Mouse (Mus musculus): ENCODE results near the gene Otud7b.

The Otud7b gene

GRCm38 (mm10) chr3:96108315-96108714, 4.0 kb downstream of the Otud7b start:
- in situ Hi-C loops (cut with MboI; ENCODE audit: low pct_unique_long_range_greater_than_20kb in 1 of 2, low sequenced_read_pairs in 2 of 2, unreplicated experiment in 1 of 2), result no loop called here

- in situ Hi-C loops (cut with MboI; ENCODE audit: low pct_unique_long_range_greater_than_20kb in 1 of 2, low sequenced_read_pairs in 2 of 2, unreplicated experiment in 1 of 2), result no loop called here
Observed at GRCm38 (mm10) chr3:96113251-96113650, 8.9 kb downstream of the Otud7b start.

DNA sequence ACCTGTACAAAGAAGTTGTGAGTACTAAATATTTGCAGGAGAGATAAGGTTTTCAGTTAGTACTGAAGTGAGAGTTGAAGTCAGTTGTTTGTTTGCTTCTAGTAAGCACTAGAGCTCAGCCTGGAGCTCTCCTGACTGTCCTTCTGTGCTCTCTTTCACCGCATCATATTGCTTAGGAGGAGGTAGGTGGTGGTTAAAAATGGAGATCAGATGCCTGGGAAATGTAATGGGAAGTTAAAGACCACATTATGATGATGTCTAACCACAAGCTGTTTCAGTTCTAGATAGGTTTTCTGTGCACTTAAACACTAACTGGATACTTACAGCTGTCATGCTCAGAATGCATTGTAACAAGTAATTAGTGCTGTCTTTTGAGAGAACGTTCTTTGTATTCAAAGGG, 13.8 kb downstream of the Otud7b start:
- in situ Hi-C loops (cut with MboI; ENCODE audit: low pct_unique_long_range_greater_than_20kb in 1 of 2, low sequenced_read_pairs in 2 of 2, unreplicated experiment in 1 of 2), result no loop called here

GRCm38 (mm10) chr3:96118702-96119101, 14.4 kb downstream of the Otud7b start:
- in situ Hi-C loops (cut with MboI; ENCODE audit: low pct_unique_long_range_greater_than_20kb in 1 of 2, low sequenced_read_pairs in 2 of 2, unreplicated experiment in 1 of 2), result no loop called here

DNA sequence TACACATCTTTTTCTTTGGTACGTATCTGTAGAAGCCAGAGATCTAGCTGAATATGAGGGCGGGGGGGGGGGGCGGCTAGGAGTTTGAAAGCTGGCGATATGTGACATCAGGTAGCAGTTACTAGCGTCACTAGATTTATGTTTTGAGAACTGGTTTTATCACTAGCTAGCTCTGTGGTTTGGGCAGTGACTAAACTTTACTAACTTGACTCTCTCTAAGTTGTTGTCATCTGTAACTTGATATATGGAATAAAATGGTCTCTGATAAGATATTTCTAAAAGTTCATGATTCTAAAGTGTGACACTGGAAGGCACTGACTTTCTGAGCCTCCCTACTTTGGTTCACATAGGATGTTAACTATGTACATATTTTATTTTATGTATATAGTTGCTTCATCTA, 19.9 kb downstream of the Otud7b start:
- in situ Hi-C loops (cut with MboI; ENCODE audit: low pct_unique_long_range_greater_than_20kb in 1 of 2, low sequenced_read_pairs in 2 of 2, unreplicated experiment in 1 of 2), result no loop called here

- in situ Hi-C loops (cut with MboI; ENCODE audit: low pct_unique_long_range_greater_than_20kb in 1 of 2, low sequenced_read_pairs in 2 of 2, unreplicated experiment in 1 of 2), result no loop called here
Observed at GRCm38 (mm10) chr3:96128128-96128527, 23.8 kb downstream of the Otud7b start.

DNA sequence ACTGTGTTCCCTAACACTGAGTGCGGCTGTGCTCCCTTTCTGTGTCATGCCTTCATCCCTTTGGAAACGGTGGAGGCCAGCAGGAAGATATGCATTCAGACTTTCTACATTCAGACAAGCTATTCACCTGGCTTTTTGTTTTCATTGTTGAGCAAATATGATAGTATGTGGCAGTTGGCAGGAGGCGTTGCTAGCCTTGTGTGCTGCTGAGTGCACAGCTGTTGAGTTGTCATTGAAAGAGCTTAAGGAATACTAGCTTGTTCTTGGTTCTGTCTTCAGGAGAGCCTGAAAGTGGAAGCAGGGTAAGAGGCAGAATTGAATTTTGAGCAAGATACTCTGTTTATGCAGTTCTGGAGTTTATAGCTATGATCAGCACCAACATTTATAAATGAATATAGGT, 28.2 kb downstream of the Otud7b start:
- in situ Hi-C loops (cut with MboI; ENCODE audit: low pct_unique_long_range_greater_than_20kb in 1 of 2, low sequenced_read_pairs in 2 of 2, unreplicated experiment in 1 of 2), result no loop called here

DNA sequence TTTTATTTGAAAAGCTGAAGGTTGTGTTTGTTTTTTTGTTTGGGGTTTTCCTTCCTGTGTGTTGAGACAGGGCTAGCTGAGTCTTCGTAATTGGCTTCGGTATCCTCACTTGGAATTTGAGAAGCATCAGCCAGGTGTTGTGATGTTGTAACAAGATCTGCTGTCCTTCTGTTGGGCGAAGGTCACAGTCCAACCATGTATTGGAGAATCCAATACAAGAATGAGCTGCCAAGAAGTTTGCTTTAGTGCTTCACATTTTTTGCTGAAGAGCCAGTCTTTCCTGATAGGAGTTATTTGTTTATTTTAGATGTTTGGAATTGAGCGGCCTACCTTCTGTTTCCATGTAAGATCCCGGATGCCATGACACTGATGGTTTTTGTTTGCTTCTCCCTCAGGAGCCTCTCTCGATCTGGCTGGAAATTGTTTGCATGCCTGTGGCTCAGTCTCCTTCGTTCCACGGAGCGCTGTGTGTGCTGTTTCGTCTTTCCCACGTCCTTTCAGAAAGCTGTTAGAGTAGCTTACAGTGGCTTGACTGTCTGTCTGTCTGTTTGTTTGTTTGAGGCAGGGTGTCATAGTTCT, 29.1 kb downstream of the Otud7b start:
- in situ Hi-C loops (cut with MboI; ENCODE audit: low pct_unique_long_range_greater_than_20kb in 1 of 2, low sequenced_read_pairs in 2 of 2, unreplicated experiment in 1 of 2), result no loop called here

GRCm38 (mm10) chr3:96135011-96135410, 30.7 kb downstream of the Otud7b start:
- in situ Hi-C loops (cut with MboI; ENCODE audit: low pct_unique_long_range_greater_than_20kb in 1 of 2, low sequenced_read_pairs in 2 of 2, unreplicated experiment in 1 of 2), result no loop called here

GRCm38 (mm10) chr3:96147950-96148349, 43.6 kb downstream of the Otud7b start:
- in situ Hi-C loops (cut with MboI; ENCODE audit: low pct_unique_long_range_greater_than_20kb in 1 of 2, low sequenced_read_pairs in 2 of 2, unreplicated experiment in 1 of 2), result no loop called here

DNA sequence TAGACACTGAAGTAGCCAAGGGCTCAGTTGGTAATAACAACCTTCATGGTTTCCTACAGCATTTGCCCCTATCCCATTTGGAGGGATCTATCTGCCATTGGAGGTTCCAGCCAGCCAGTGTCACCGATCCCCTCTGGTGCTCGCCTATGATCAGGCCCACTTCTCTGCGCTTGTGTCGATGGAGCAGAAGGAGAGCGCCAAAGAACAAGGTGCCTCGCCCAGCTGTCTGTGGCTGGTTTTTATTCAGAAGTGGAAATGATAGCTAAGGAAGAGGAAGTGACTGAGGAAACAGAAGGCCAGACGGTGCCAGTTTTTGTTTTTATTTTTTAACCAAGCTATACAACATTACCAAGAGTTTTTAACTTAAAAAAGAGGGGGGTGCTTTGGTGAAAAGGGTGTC, 47.5 kb downstream of the Otud7b start:
- in situ Hi-C loops (cut with MboI; ENCODE audit: low pct_unique_long_range_greater_than_20kb in 1 of 2, low sequenced_read_pairs in 2 of 2, unreplicated experiment in 1 of 2), result loop anchor here in 1 of 2 experiments (10.0 kb wide), 1 partner anchor 57 kb away; no protein-coding TSS in a partner anchor

- in situ Hi-C loops (cut with MboI; ENCODE audit: low pct_unique_long_range_greater_than_20kb in 1 of 2, low sequenced_read_pairs in 2 of 2, unreplicated experiment in 1 of 2), result loop anchor here in 1 of 2 experiments (10.0 kb wide), 1 partner anchor 58 kb away; no protein-coding TSS in a partner anchor
Observed at GRCm38 (mm10) chr3:96152611-96153010, 48.3 kb downstream of the Otud7b start.

DNA sequence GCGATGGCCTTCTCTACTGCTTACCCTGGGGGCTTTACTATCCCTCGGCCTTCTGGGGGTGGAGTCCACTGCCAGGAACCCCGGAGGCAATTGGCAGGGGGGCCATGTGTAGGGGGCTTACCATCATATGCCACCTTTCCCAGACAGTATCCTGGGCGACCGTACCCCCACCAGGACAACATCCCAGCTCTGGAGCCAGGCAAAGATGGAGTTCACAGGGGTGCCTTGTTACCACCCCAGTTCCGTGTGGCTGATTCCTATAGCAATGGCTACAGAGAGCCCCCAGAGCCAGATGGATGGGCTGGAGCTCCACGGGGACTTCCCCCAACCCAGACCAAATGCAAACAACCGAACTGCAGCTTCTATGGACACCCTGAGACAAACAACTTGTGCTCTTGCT, 51.2 kb downstream of the Otud7b start:
- in situ Hi-C loops (cut with MboI; ENCODE audit: low pct_unique_long_range_greater_than_20kb in 1 of 2, low sequenced_read_pairs in 2 of 2, unreplicated experiment in 1 of 2), result loop anchor here in 1 of 2 experiments (5.0 to 10.0 kb wide), 2 partner anchors 61 to 83 kb away; no protein-coding TSS in a partner anchor

- in situ Hi-C loops (cut with MboI; ENCODE audit: low pct_unique_long_range_greater_than_20kb in 1 of 2, low sequenced_read_pairs in 2 of 2, unreplicated experiment in 1 of 2), result loop anchor here in 1 of 2 experiments (5.0 to 10.0 kb wide), 2 partner anchors 65 to 88 kb away; no protein-coding TSS in a partner anchor
Observed at GRCm38 (mm10) chr3:96159820-96160219, 55.5 kb downstream of the Otud7b start.

DNA sequence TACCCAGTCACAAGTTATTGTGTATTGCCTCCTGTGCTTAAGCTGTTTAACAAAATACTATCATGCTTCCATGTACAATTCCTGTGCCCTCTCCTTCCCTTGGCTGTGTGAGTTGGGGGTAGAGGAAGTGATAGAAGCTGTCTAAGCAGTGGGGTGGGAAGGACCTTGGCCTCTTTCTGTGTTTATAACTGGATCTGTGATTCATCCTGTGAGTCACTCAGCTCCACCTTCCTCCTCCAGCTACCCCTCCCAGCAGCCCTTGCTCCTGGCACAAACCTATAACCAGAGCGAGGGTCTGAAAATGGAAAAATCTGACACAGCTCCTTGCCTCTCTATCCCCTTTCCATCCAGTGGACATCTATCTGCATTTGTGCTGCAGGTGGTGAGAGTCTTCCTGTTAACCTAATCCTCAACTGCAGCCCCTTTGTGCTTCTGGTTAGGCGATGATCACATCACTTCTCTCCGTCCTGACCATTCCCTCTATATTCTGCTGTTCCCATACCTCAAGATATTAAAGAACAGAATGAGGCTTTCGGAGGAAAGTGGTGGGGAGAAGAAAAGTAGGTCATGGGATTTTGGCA, 56.0 kb downstream of the Otud7b start:
- in situ Hi-C loops (cut with MboI; ENCODE audit: low pct_unique_long_range_greater_than_20kb in 1 of 2, low sequenced_read_pairs in 2 of 2, unreplicated experiment in 1 of 2), result no loop called here

DNA sequence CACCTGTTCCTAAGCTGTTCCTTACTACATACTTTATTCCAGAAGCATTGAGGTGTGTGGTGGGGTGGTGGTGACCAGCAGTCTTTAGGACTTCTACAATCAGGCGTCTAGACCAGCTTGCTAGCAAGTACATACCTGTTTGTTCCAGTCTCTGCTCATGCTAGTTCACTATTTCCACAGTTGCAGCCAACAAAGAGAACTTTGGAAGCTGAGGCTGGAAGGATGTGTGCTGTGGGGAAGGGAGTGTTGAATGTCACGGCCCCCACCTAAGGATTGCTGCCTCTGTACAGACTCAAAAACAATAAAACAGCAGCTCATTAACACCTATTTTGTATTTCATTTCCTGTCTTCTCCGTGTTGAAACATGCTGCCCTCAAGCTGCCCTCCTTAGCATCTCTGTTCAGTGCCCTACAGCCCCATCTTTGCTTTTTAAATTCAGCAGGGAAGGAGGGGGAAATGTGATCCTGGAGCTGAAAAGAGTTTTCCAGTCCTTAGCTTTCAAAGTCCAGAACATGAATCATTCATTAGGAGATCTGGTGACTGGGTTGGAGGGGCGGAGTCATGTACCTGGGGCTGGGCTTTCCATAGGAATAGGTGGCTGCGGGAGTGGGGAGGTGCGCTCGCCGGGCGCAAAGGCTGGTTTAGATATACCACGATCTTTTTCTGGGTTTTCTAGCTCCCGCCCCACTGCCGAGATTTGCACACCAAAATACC, 56.6 kb downstream of the Otud7b start:
- in situ Hi-C loops (cut with MboI; ENCODE audit: low pct_unique_long_range_greater_than_20kb in 1 of 2, low sequenced_read_pairs in 2 of 2, unreplicated experiment in 1 of 2), result no loop called here

- in situ Hi-C loops (cut with MboI; ENCODE audit: low pct_unique_long_range_greater_than_20kb in 1 of 2, low sequenced_read_pairs in 2 of 2, unreplicated experiment in 1 of 2), result no loop called here
Observed at GRCm38 (mm10) chr3:96161869-96162840, 57.8 kb downstream of the Otud7b start, which contains the start of gene Mtmr11. Gene Mtmr11 (plus strand): TSS chr3:96162004.

GRCm38 (mm10) chr3:96163040-96163439, 58.7 kb downstream of the Otud7b start:
- in situ Hi-C loops (cut with MboI; ENCODE audit: low pct_unique_long_range_greater_than_20kb in 1 of 2, low sequenced_read_pairs in 2 of 2, unreplicated experiment in 1 of 2), result no loop called here
